ENCODE assay signal across 9 mouse cellular contexts in the genomic region with DNA sequence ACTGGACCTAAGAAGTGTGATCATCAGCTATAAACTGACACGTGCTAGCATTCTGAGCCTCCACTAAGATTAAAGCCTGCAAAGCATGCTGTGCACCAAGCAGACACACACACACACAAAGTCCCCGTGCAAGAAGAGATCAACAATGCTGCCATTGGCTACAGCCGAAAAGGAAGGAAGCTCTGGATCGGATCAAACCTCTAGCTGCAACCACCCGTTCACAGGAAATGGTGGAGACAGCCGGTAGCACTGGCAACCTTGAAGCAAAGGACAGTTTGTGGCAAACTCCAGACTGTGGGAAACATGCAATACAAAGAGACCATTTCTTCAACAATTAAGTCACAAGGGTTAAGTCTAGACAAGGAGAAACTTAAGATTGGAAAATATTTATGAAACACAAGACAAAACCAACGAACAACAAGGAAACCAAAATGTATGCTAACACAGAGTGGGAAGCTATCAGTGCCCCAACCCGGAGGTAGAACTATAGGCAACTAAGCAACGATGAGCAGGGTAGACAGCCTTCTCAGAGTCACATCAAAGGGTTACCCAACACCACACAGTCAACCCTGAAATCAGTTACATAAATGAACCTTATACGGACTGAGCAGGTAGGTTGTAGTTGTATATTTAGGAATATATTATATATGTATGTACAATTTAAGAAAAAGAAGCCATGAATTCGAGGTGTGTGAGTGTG. TPM values are rescaled to one million over a fixed set of nuclear protein-coding genes. Genes with fewer than 3 reads are reported as not detected.
A peak's percentile ranks its signal among the peaks of the same experiment; 100 is the strongest.
DNase-seq lines count a peak whose midpoint lies in the region; ATAC-seq and TF ChIP-seq lines count a peak whose summit lies in the region.
"Had no signal": no experiment of that assay in that cellular context is flagged by ENCODE, and none has a peak within 500 bp of the region (broad histone marks: within the 10 kb centered on the region; RNA-seq: fewer than 3 reads in every experiment).

No protein-coding gene starts in this region.

- H3K4me2 ChIP-seq in lung, postnatal 0 days (replicated peaks; ENCODE audit: low read depth, low read length): no peak overlapping the region

- WGBS in lung, postnatal 0 days: 63% methylated on average over 11 of the region's 11 CpGs
- 76% methylated on average over 11 of the region's 11 CpGs for WGBS in kidney, adult 2 months

- H3K27ac ChIP-seq in lung, postnatal 0 days (ENCODE audit: low read length): no peak overlapping the region
- H3K27ac ChIP-seq in kidney, adult 2 months (ENCODE audit: insufficient read depth, low read depth, low read length): no peak overlapping the region

- H3K9me3 ChIP-seq in lung, postnatal 0 days (ENCODE audit: low read length): no peaks in the 10 kb centered on the region

- no peak overlapping the region for H3K9ac ChIP-seq in lung, postnatal 0 days (replicated peaks; ENCODE audit: low read depth)

- no peak for TF ChIP-seq EP300 in lung, postnatal 0 days (IDR thresholded peaks at IDR 0.05)

- no peak for ATAC-seq in lung, postnatal 0 days
- ATAC-seq in erythroblast, adult 5-6 weeks (replicated peaks; ENCODE audit: low FRiP score, poor library complexity, severe bottlenecking): peak; percentile 51; the same call in 1 of the 2 replicates
- peak; percentile 74 for ATAC-seq in megakaryocyte progenitor cell, adult 5-6 weeks (replicated peaks; ENCODE audit: poor library complexity)

- H3K4me1 ChIP-seq in lung, postnatal 0 days (ENCODE audit: insufficient read depth, low read depth, low read length): no peaks in the 10 kb centered on the region
- H3K4me1 ChIP-seq in kidney, adult 2 months (ENCODE audit: control insufficient read depth, insufficient read depth, low read length): peaks cover 5% of the 10 kb centered on the region; the same call in 1 of the 2 replicates

- no peaks in the 10 kb centered on the region for H3K27me3 ChIP-seq in lung, postnatal 0 days (replicated peaks; ENCODE audit: insufficient read depth, low read length)
- no peaks in the 10 kb centered on the region for H3K27me3 ChIP-seq in kidney, adult 2 months (replicated peaks; ENCODE audit: control insufficient read depth, insufficient read depth, low read length)

- TF ChIP-seq POLR2A in kidney, adult 2 months (IDR thresholded peaks at IDR 0.05; ENCODE audit: low read depth, low read length): no peak

- H3K36me3 ChIP-seq in lung, postnatal 0 days (ENCODE audit: insufficient read depth, low read length): no peaks in the 10 kb centered on the region
- H3K36me3 ChIP-seq in kidney, adult 2 months (ENCODE audit: control insufficient read depth, insufficient read depth, low read length): no peaks in the 10 kb centered on the region

- peak; percentile 56 for DNase-seq in lung, postnatal 36 days
- DNase-seq in lung, postnatal 0 days (ENCODE audit: low spot score): no peak
- DNase-seq in thymus, postnatal 4 days: peak; percentile 65
- no peak for DNase-seq in kidney, adult 2 months
- no peak for DNase-seq in right cerebral cortex, postnatal 14 days
- DNase-seq: cerebellum, postnatal 36 days had no signal

- TF ChIP-seq CTCF in lung, postnatal 0 days (IDR thresholded peaks at IDR 0.05): no peak
- no peak for TF ChIP-seq CTCF in kidney, adult 2 months (conservative IDR thresholded peaks at IDR 0.05; ENCODE audit: insufficient read depth, insufficient read length, low read depth, low read length)

- H3K4me3 ChIP-seq in lung, postnatal 0 days (ENCODE audit: low read depth, low read length): no peak overlapping the region
- no peak overlapping the region for H3K4me3 ChIP-seq in kidney, adult 2 months (ENCODE audit: insufficient read depth, low read depth, low read length)
- H3K4me3 ChIP-seq: myocyte had no signal

RNA-seq across cellular contexts. Expression of gene Rpl5, which starts 26.4 kb away (rescaled TPM):
- 27.9 and 29.6 TPM in 2 replicates for polyA plus RNA-seq in lung, postnatal 0 days (2015; fragmentation: Nextera tagmentation; extraction: Ambion mirVana)
- 89.2 and 183 TPM in 2 replicates for total RNA-seq in erythroblast, adult 5-6 weeks (2015; ENCODE audit: low replicate concordance)
- 48.5 and 162 TPM in 2 replicates for total RNA-seq in erythroblast, adult 5-6 weeks (2017; ENCODE audit: low replicate concordance)
- 475 and 483 TPM in 2 replicates for total RNA-seq in megakaryocyte progenitor cell, adult 5-6 weeks (2015)
- 228 and 280 TPM in 2 replicates for total RNA-seq in megakaryocyte progenitor cell, adult 5-6 weeks (2017)
- 16.3 and 21.5 TPM in 2 replicates for polyA plus RNA-seq in kidney, adult 2 months (2012; rRNA removed)

RNA-seq across cellular contexts. Expression of gene Evi5, which starts 51.8 kb away (rescaled TPM):
- 74.0 and 78.2 TPM in 2 replicates for polyA plus RNA-seq in lung, postnatal 0 days (2015; fragmentation: Nextera tagmentation; extraction: Ambion mirVana)
- total RNA-seq in erythroblast, adult 5-6 weeks (2015; ENCODE audit: low replicate concordance): 520 and 561 TPM in 2 replicates
- 882 and 1,043 TPM in 2 replicates for total RNA-seq in erythroblast, adult 5-6 weeks (2017; ENCODE audit: low replicate concordance)
- 19.5 and 21.4 TPM in 2 replicates for total RNA-seq in megakaryocyte progenitor cell, adult 5-6 weeks (2015)
- 12.2 and 16.6 TPM in 2 replicates for total RNA-seq in megakaryocyte progenitor cell, adult 5-6 weeks (2017)
- 37.3 and 39.0 TPM in 2 replicates for polyA plus RNA-seq in kidney, adult 2 months (2012; rRNA removed)

Comparison
In these comparisons a context has a peak if more than half of its experiments do, and no peak if none do; other contexts are left out.
1. DNase-seq: peak in lung, postnatal 36 days (single experiment) and thymus, postnatal 4 days (single experiment); none in lung, postnatal 0 days (single experiment), kidney, adult 2 months (single experiment) and right cerebral cortex, postnatal 14 days (single experiment).
2. RNA of gene Evi5, which starts 51.8 kb away (total RNA-seq): 520 to 1,043 TPM in erythroblast, adult 5-6 weeks; 12.2 to 21.4 TPM in megakaryocyte progenitor cell, adult 5-6 weeks; every median in the first group is over 10 times any median in the second.